Mouse (Mus musculus) heart, adult 2 months (tissue): ENCODE measurements around the gene Rragd.

Source experiments
- CTCF ChIP-seq: fragments of 200-600 bp; IDR thresholded peaks from 2 replicates; pipeline ENCODE4 v1.8.1; 2022; ENCODE audit warnings: antibody characterized with exemption, mild to moderate bottlenecking, moderate library complexity
- EP300 ChIP-seq: fragments of 200-500 bp; IDR thresholded peaks from 2 replicates; pipeline ENCODE4 v1.6.1; 2011; ENCODE audit warnings: low read depth, low read length, control low read depth; ENCODE audit not compliant: insufficient read depth
- POLR2A ChIP-seq: fragments of 200-500 bp; IDR thresholded peaks from 2 replicates; pipeline ENCODE4 v1.6.1; 2011; ENCODE audit warnings: mild to moderate bottlenecking, low read depth, low read length, control low read depth; ENCODE audit not compliant: insufficient read depth

- no peak for TF ChIP-seq CTCF
- no peak for TF ChIP-seq EP300
- no peak for TF ChIP-seq POLR2A
Observed at GRCm38 (mm10) chr4:32998996-32999395, 16.2 kb downstream of the Rragd start.
